Mouse (Mus musculus): ENCODE results near the gene D430041D05Rik. TPM values are rescaled to one million over a fixed set of nuclear protein-coding genes. Genes with fewer than 3 reads are reported as not detected.

D430041D05Rik gene
- polyA plus RNA-seq, 1 experiment from 2014 or later = 9.5 TPM

DNA sequence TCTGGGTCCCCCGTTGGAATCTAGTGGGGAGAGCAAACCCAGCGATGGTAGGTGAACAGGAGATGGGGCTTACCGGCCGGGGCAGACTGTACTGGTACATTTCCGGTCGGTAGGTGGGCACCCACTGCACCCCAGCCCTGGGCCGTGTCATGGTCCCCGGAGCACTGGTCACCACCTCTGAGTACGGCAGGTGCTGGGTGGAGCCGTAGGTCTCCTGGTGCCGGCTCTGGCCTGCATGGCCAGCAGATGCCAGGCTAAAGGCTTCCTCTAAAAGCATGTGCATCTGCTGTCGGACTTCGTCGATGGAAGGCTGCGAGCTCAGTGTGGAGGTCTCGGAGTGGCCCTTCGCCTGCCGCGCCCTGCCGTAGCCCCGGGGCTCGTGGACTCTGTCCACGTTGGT lies 243.0 kb downstream of the D430041D05Rik start:
- Histone ChIP-seq H3K9me3 (replicated peaks) (no peaks in the 10 kb centered on the region), H3K36me3 (peaks cover 19% of the 10 kb centered on the region), H3K9ac (replicated peaks) (no peak overlapping the region), H3K27ac (replicated peaks) (no peak overlapping the region), H3K4me2 (no peak overlapping the region), H3K4me1 (0 out of 2 replicates have a peak, but pooled peaks cover 3% of the 10 kb centered on the region), H3K27me3 (replicated peaks) (no peaks in the 10 kb centered on the region), H3K4me3 (replicated peaks) (no peak overlapping the region)
- WGBS = 92% methylated on average over 23 of the region's 23 CpGs
- ATAC-seq (ENCODE audit: low FRiP score) = no peak

DNA sequence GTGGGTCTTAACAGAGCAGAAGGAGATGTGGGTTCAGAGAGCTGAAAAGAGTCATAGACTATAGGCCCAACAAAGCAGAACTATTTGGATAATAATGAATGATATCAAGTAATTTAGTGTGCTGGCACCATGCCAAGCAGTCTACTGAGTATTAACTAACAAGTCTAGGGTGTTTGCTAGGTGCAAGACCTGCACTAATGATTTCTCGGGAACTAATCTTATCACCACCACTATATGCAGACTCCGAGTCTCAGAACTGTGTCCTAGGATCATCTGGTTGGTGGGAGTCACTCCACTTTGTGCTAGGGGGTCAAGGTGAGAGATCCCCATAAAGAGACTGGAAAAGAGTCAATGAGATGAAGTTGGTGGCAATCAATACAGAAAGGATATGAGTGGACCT lies 245.2 kb downstream of the D430041D05Rik start:
- Histone ChIP-seq H3K4me1 (0 out of 2 replicates have a peak, but pooled peaks cover 3% of the 10 kb centered on the region), H3K9me3 (replicated peaks) (no peaks in the 10 kb centered on the region), H3K27ac (replicated peaks) (no peak overlapping the region), H3K27me3 (replicated peaks) (no peaks in the 10 kb centered on the region), H3K36me3 (peaks cover 23% of the 10 kb centered on the region), H3K9ac (replicated peaks) (no peak overlapping the region), H3K4me3 (replicated peaks) (no peak overlapping the region), H3K4me2 (no peak overlapping the region)
- 99% methylated on average over 2 of the region's 2 CpGs for WGBS
- no peak for ATAC-seq (ENCODE audit: low FRiP score)

DNA sequence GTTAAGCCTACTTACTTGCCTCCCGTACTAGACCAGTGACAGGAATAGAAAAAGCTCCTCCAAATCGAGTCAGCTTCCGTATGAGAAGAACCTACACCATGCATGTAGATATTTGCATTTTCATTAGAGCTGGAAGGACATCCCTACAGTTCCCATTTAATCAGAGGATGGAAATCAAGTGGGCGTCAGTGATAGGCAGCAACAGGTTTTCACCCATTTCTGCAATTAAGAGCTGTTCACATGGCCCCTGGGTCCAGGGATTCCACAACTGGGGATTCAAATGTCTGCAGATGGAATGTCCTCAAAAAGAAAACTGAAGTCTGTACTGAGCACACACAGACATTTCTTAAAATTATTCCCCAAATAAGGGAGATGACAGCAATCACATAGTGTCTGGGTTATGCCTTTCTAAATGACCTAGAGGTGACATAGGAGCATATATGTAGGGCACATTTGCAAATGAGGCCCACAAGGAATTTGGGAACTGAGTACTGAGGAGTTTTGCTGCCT lies 246.8 kb downstream of the D430041D05Rik start:
- Histone ChIP-seq H3K9me3 (replicated peaks) (no peaks in the 10 kb centered on the region), H3K4me3 (replicated peaks) (no peak overlapping the region), H3K27ac (replicated peaks) (no peak overlapping the region), H3K4me2 (no peak overlapping the region), H3K27me3 (replicated peaks) (no peaks in the 10 kb centered on the region), H3K36me3 (peaks cover 23% of the 10 kb centered on the region), H3K4me1 (0 out of 2 replicates have a peak, but pooled peaks cover 3% of the 10 kb centered on the region), H3K9ac (replicated peaks) (no peak overlapping the region)
- WGBS = 90% methylated on average over 4 of the region's 4 CpGs
- no peak for ATAC-seq (ENCODE audit: low FRiP score)

DNA sequence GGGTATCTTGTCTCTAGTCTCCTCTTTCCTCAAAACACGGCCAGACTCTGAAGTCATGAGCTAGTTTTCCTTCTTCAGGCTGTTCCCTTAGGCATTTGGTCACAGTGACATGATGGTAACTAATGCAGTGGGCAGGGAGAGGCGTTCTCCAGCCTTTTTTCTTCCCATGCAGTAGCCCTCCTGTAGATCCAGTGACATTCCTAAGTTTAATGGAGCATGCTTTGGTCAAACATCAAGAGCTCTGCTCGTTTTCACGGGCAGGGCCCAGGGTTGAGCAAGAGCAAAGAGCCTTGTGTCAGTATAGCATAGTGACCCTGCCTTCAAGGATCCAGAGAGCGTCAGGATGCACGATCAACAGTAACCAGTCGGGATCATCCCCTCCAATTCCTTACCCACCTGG lies 247.4 kb downstream of the D430041D05Rik start:
- no peak for ATAC-seq (ENCODE audit: low FRiP score)
- H3K36me3 ChIP-seq = peaks cover 23% of the 10 kb centered on the region
- H3K4me2 ChIP-seq = no peak overlapping the region
- 0 out of 2 replicates have a peak, but pooled peaks cover 3% of the 10 kb centered on the region for H3K4me1 ChIP-seq
- H3K27ac ChIP-seq (replicated peaks) = no peak overlapping the region
- no peak overlapping the region for H3K9ac ChIP-seq (replicated peaks)
- no peaks in the 10 kb centered on the region for H3K27me3 ChIP-seq (replicated peaks)
- no peaks in the 10 kb centered on the region for H3K9me3 ChIP-seq (replicated peaks)
- no peak overlapping the region for H3K4me3 ChIP-seq (replicated peaks)
- WGBS = 81% methylated on average over 7 of the region's 7 CpGs

DNA sequence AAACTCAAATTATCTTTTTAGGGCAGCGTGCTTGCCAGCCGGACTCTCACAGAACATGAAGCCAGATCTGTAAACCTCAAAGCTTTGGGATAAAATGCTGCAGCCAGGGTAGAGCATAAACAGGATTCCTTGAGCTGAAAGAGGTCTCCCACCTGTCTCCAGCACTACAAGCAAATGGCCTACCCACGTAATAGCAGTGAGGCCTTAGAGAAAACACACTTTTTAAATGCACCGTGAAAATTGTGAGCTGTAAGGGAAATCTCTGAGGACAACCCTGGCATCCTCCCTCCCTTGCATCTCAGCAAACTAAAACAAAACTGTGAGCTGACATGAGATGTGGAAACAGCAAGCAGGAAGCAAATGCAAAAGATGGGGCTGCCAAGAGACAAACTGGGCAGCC lies 253.0 kb downstream of the D430041D05Rik start:
- H3K36me3 ChIP-seq = peaks cover 15% of the 10 kb centered on the region
- H3K27ac ChIP-seq (replicated peaks) = no peak overlapping the region
- no peak overlapping the region for H3K4me2 ChIP-seq
- no peak overlapping the region for H3K4me3 ChIP-seq (replicated peaks)
- no peak for ATAC-seq (ENCODE audit: low FRiP score)
- H3K4me1 ChIP-seq = no peaks in the 10 kb centered on the region
- no peaks in the 10 kb centered on the region for H3K27me3 ChIP-seq (replicated peaks)
- no peak overlapping the region for H3K9ac ChIP-seq (replicated peaks)
- WGBS = 60% methylated on average over 4 of the region's 4 CpGs
- H3K9me3 ChIP-seq (replicated peaks) = no peaks in the 10 kb centered on the region

DNA sequence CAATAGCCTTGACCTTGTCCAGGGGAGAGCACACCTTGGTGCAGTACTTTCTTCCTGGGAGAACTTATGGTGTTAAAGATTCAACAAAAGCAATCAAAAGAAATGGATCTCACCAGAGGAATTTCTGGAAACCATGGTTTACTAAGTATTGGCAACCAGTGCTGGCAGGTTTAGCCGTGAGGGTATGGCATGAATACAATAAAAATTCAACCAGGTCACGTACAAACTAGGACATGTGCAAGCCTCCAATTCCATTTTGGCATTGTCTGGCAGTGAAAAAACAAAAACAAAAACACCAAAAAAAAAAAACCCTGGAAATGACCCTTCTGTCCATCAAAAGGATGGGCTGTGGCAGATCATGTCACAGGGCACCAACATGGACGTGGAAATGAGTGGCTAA lies 256.9 kb downstream of the D430041D05Rik start:
- ATAC-seq (ENCODE audit: low FRiP score) = no peak
- Histone ChIP-seq H3K36me3 (peaks cover 32% of the 10 kb centered on the region), H3K4me3 (replicated peaks) (no peak overlapping the region), H3K9me3 (replicated peaks) (no peaks in the 10 kb centered on the region), H3K27me3 (replicated peaks) (no peaks in the 10 kb centered on the region), H3K4me1 (no peaks in the 10 kb centered on the region), H3K27ac (replicated peaks) (no peak overlapping the region), H3K4me2 (no peak overlapping the region), H3K9ac (replicated peaks) (no peak overlapping the region)
- 86% methylated on average over 3 of the region's 3 CpGs for WGBS

DNA sequence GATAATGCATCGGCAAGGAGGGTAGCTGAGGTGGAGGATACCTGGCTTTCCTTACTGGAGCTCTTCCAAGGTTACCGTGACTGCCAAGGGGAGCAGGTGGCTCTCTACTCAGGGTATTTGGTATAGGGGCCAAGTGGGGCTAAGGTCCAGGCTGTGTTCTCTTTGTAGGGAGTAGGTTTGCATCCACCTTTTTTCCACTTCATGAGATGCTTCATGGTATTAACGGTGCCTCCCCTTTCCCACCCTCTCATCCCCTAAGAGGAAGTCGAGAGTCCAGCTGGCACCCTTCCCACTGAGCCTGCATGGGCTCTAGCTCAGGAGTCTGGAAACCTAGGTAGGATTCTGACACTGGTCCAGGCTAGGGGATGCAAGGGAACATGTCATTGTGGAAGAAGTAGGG lies 257.5 kb downstream of the D430041D05Rik start:
- ATAC-seq (ENCODE audit: low FRiP score) = no peak
- no peak overlapping the region for H3K27ac ChIP-seq (replicated peaks)
- no peaks in the 10 kb centered on the region for H3K4me1 ChIP-seq
- H3K9me3 ChIP-seq (replicated peaks) = no peaks in the 10 kb centered on the region
- peaks cover 32% of the 10 kb centered on the region for H3K36me3 ChIP-seq
- WGBS = 80% methylated on average over 4 of the region's 4 CpGs
- H3K9ac ChIP-seq (replicated peaks) = no peak overlapping the region
- no peak overlapping the region for H3K4me3 ChIP-seq (replicated peaks)
- H3K4me2 ChIP-seq = no peak overlapping the region
- no peaks in the 10 kb centered on the region for H3K27me3 ChIP-seq (replicated peaks)

DNA sequence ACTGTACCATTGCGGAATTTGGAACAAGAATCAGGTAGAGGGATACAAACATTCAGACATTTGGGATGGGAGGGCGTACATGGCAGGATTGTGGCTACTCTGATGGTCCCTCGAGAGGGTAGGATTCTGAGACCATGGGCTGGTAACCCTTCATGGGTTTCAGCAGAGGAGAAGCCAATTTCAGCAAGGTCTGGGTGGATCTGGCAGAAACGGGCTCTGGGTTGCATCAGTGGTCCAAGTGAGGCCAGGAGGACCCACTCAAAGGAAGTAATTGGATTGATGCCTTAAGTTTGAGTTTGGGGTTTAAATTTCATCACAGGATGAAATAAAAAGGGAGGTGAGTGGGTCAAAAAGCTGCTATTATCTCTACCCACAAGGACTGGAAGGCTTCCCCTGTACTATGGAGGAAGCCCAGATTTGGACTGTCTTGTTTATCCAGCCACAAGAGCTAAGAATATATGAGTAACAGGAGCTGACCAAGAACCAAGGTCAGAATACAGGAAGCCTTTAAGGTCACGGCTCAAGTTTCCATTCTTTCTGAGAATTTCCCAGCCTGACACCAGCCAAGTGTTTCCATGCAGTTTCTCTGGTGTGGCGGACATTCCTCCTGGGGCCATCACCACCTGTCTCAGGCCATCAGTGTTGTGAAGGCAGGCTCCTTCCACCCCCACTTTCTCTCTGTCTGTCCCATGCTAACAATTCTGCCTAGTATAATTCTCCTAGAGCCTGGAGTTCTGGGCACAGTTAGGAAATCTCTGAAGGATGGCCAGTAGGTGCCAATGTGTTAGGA lies 260.0 kb downstream of the D430041D05Rik start:
- no peaks in the 10 kb centered on the region for H3K9me3 ChIP-seq (replicated peaks)
- no peak overlapping the region for H3K4me3 ChIP-seq (replicated peaks)
- H3K27ac ChIP-seq (replicated peaks) = no peak overlapping the region
- H3K4me1 ChIP-seq = no peaks in the 10 kb centered on the region
- no peaks in the 10 kb centered on the region for H3K27me3 ChIP-seq (replicated peaks)
- no peak overlapping the region for H3K9ac ChIP-seq (replicated peaks)
- H3K36me3 ChIP-seq = peaks cover 34% of the 10 kb centered on the region
- WGBS = 92% methylated on average over 6 of the region's 6 CpGs
- ATAC-seq (ENCODE audit: low FRiP score) = no peak
- no peak overlapping the region for H3K4me2 ChIP-seq

DNA sequence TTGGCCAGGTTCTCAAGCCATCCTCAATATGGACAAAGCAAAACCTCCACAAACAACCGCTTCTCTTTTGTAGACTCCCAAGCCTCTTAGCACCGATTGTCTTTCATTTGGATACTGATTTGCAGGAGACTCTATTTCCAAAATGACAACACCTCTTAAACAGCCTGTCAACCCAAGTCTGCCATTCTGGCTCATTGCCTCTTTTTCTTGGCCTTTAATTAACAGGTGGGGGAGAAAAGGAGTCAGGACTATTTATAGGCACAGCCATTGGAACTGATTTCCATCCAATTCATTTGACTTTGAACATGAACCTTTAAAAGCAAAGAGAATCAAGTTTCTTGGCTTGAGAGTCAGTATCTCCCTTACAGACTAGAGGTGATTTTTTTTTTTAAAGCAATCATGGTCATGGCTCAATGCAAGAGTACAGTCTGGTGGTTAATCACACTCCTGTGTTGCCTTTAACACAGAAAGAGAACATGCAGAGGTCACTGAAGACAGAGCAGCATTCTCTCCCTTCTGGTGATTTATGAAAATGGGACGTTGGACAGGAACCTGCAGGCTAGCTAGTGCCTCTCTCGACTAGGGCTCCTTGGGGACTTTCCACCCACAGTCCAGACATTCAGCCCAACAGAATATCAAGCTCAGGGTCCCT lies 262.8 kb downstream of the D430041D05Rik start:
- Histone ChIP-seq H3K4me1 (no peaks in the 10 kb centered on the region), H3K27ac (replicated peaks) (no peak overlapping the region), H3K9ac (replicated peaks) (no peak overlapping the region), H3K36me3 (peaks cover 24% of the 10 kb centered on the region), H3K9me3 (replicated peaks) (no peaks in the 10 kb centered on the region), H3K4me2 (no peak overlapping the region), H3K27me3 (replicated peaks) (no peaks in the 10 kb centered on the region), H3K4me3 (replicated peaks) (no peak overlapping the region)
- ATAC-seq (ENCODE audit: low FRiP score) = no peak
- WGBS = 47% methylated on average over 4 of the region's 4 CpGs

DNA sequence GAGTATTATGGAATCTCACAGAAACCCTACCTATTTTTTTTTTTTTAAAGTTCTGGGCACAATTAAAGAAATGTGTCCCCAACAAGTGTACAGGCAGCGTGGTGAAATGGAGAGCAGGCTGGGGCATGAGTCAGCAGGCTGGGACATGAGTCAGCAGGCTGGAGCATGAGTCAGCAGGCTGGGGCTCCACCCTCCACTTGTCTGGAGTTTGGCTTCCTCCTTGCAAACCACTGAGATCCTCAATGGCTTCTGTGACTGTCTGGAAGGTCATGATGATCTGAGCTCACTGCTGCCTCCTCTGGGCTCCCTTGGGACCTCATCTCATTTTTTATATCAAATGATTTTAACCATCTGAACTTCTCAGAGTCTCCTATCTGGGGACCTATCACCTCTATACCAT lies 264.8 kb downstream of the D430041D05Rik start:
- Histone ChIP-seq H3K27ac (replicated peaks) (no peak overlapping the region), H3K27me3 (replicated peaks) (no peaks in the 10 kb centered on the region), H3K4me1 (no peaks in the 10 kb centered on the region), H3K4me3 (replicated peaks) (no peak overlapping the region), H3K4me2 (no peak overlapping the region), H3K36me3 (peaks cover 4% of the 10 kb centered on the region), H3K9ac (replicated peaks) (no peak overlapping the region), H3K9me3 (replicated peaks) (no peaks in the 10 kb centered on the region)
- no peak for ATAC-seq (ENCODE audit: low FRiP score)
- WGBS = 87% methylated on average over 1 of the region's 1 CpGs

DNA sequence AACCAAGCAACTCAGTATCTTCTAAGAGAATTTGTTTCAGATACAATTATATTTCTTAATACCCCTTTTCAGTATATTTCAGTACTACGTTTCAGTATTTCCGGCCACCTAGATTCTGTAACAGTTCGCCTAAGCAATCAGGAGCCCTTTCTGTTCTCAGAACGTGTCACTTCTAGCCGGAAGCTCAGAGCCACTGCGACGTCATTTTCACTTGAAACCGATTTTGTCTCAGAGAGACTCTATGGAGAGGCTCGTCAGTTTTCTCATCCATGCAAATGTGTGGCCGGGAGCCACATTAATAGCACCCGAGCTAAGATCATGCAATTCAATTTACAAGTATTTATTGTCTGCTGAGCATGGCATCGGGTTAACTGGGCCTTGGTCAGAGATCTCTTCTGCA lies 266.8 kb downstream of the D430041D05Rik start:
- no peak for ATAC-seq (ENCODE audit: low FRiP score)
- Histone ChIP-seq H3K27me3 (replicated peaks) (no peaks in the 10 kb centered on the region), H3K4me2 (no peak overlapping the region), H3K4me1 (no peaks in the 10 kb centered on the region), H3K4me3 (replicated peaks) (no peak overlapping the region), H3K36me3 (0 out of 2 replicates have a peak, but pooled peaks cover 2% of the 10 kb centered on the region), H3K9ac (replicated peaks) (no peak overlapping the region), H3K27ac (replicated peaks) (no peak overlapping the region), H3K9me3 (replicated peaks) (no peaks in the 10 kb centered on the region)
- WGBS = 83% methylated on average over 12 of the region's 12 CpGs

DNA sequence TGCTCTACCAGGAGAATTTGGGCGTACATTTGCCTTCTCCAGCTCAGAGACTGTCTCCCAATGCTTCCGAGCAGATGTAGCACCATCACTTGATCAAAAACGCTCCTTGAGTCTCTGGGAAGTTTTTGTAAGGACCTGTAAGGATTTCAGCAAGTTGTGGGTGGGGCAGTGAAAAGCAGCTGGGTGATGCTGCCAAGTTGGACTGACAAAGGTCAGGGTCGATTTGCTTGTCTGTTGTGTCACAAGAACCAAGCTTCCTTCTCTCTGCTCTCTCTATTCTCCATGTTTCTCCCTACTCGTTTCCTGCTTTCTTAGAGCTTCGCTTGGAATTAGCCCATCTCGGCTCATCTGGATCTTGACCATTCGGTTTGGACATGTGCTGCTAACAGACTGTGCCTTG lies 268.7 kb downstream of the D430041D05Rik start:
- Histone ChIP-seq H3K27me3 (replicated peaks) (no peaks in the 10 kb centered on the region), H3K9me3 (replicated peaks) (no peaks in the 10 kb centered on the region), H3K36me3 (no peaks in the 10 kb centered on the region), H3K4me2 (no peak overlapping the region), H3K4me1 (no peaks in the 10 kb centered on the region), H3K4me3 (replicated peaks) (no peak overlapping the region), H3K27ac (replicated peaks) (no peak overlapping the region), H3K9ac (replicated peaks) (no peak overlapping the region)
- whole genome bisulfite sequencing = 91% methylated on average over 8 of the region's 8 CpGs
- ATAC-seq (ENCODE audit: low FRiP score) = no peak

Measured in neural tube, embryonic 15.5 days (tissue).